Mouse (Mus musculus) MEL (cell line): Measurements from ENCODE around the gene Rtn3. TPM values are rescaled to one million over a fixed set of nuclear protein-coding genes. Genes with fewer than 3 reads are reported as not detected.

Experiments used
- DNase-seq: peaks from one replicate; pipeline ENCODE4 v3.0.0; 2011; ENCODE audit warnings: low read depth, low spot score
- H3K27ac ChIP-seq: 2 replicates; pipeline ENCODE4 v1.5.1; 2012; ENCODE audit warnings: low read depth, mild to moderate bottlenecking, control low read depth, low read length, moderate library complexity; ENCODE audit not compliant: control insufficient read depth
- H3K27me3 ChIP-seq, 2 experiments: fragments of 150-350 bp in 1 of 2; sonication (generic) in 1 of 2; 2 replicates each; pipeline ENCODE4 v1.6.1; 2012; ENCODE audit warnings: low read length in 2 of 2, mild to moderate bottlenecking in 2 of 2, improper control_type of control experiment in 1 of 2, moderate library complexity in 1 of 2; ENCODE audit not compliant: insufficient read depth in 2 of 2, control insufficient read depth in 1 of 2
- H3K36me3 ChIP-seq, 2 experiments: 2 replicates each; pipeline ENCODE4 v1.6.1; 2012 to 2014; ENCODE audit warnings: low read length in 2 of 2, improper control_type of control experiment in 1 of 2, inconsistent platforms in 1 of 2, mild to moderate bottlenecking in 1 of 2; ENCODE audit not compliant: insufficient read depth in 2 of 2, control insufficient read depth in 1 of 2
- H3K4me1 ChIP-seq, 2 experiments: fragments of 150-350 bp in 1 of 2; sonication (generic) in 1 of 2; 2 replicates each; pipeline ENCODE4 v1.6.1; 2012; ENCODE audit warnings: low read length in 2 of 2, improper control_type of control experiment in 1 of 2, mild to moderate bottlenecking in 1 of 2; ENCODE audit not compliant: insufficient read depth in 2 of 2, control insufficient read depth in 1 of 2
- H3K4me3 ChIP-seq, 2 experiments: fragments of 150-350 bp in 1 of 2; sonication (generic) in 1 of 2; 2 replicates each; pipeline ENCODE4 v1.5.1; 2012; ENCODE audit warnings: low read depth in 2 of 2, low read length in 2 of 2, mild to moderate bottlenecking in 2 of 2, moderate library complexity in 2 of 2, control low read depth in 1 of 2, improper control_type of control experiment in 1 of 2; ENCODE audit not compliant: control insufficient read depth in 1 of 2, insufficient read depth in 1 of 2
- H3K79me2 ChIP-seq: 2 replicates; pipeline ENCODE4 v1.6.1; 2012; ENCODE audit warnings: mild to moderate bottlenecking, low read length, moderate library complexity; ENCODE audit not compliant: control insufficient read depth, poor library complexity, insufficient read depth
- H3K9ac ChIP-seq: 2 replicates; pipeline ENCODE4 v1.6.1; 2012; ENCODE audit warnings: low read depth, mild to moderate bottlenecking, control low read depth, low read length, moderate library complexity; ENCODE audit not compliant: control insufficient read depth, poor library complexity, severe bottlenecking
- H3K9me3 ChIP-seq: fragments of 150-350 bp; sonication (generic); replicated peaks from 2 replicates; pipeline ENCODE4 v1.6.1; 2012; ENCODE audit warnings: mild to moderate bottlenecking, low read length, improper control_type of control experiment, moderate library complexity; ENCODE audit not compliant: insufficient read depth
- BHLHE40 ChIP-seq: IDR thresholded peaks from 2 replicates; pipeline ENCODE4 v1.6.1; 2012; ENCODE audit warnings: low read depth, mild to moderate bottlenecking, inconsistent platforms, low read length, improper control_type of control experiment, borderline replicate concordance
- CHD1 ChIP-seq: IDR thresholded peaks from 2 replicates; pipeline ENCODE4 v1.6.1; 2012; ENCODE audit warnings: low read depth, mild to moderate bottlenecking, inconsistent platforms, low read length, improper control_type of control experiment
- CHD2 ChIP-seq: IDR thresholded peaks from 2 replicates; pipeline ENCODE4 v1.6.1; 2011; ENCODE audit warnings: low read length, improper control_type of control experiment
- EP300 ChIP-seq, 2 experiments: IDR thresholded peaks; 2 replicates each; pipeline ENCODE4 v1.6.1; 2011; ENCODE audit warnings: improper control_type of control experiment in 2 of 2, low read length in 2 of 2, low read depth in 1 of 2, mild to moderate bottlenecking in 1 of 2
- ETS1 ChIP-seq: IDR thresholded peaks from 2 replicates; pipeline ENCODE4 v1.6.1; 2012; ENCODE audit warnings: low read depth, mild to moderate bottlenecking, inconsistent platforms, low read length, improper control_type of control experiment, moderate library complexity
- GABPA ChIP-seq: IDR thresholded peaks from 2 replicates; pipeline ENCODE4 v1.6.1; 2012; ENCODE audit warnings: low read depth, mild to moderate bottlenecking, inconsistent platforms, low read length, improper control_type of control experiment, moderate library complexity
- HCFC1 ChIP-seq: IDR thresholded peaks from 2 replicates; pipeline ENCODE4 v1.6.1; 2012; ENCODE audit warnings: low read depth, mild to moderate bottlenecking, inconsistent platforms, low read length, improper control_type of control experiment, moderate library complexity
- JUND ChIP-seq: IDR thresholded peaks from 2 replicates; pipeline ENCODE4 v1.6.1; 2011; ENCODE audit warnings: low read depth, mild to moderate bottlenecking, improper control_type of control experiment, low read length
- MAX ChIP-seq: IDR thresholded peaks from 2 replicates; pipeline ENCODE4 v1.6.1; 2011; ENCODE audit warnings: low read length, improper control_type of control experiment
- MAZ ChIP-seq: IDR thresholded peaks from 2 replicates; pipeline ENCODE4 v1.6.1; 2012; ENCODE audit warnings: low read depth, mild to moderate bottlenecking, inconsistent platforms, low read length, improper control_type of control experiment
- MXI1 ChIP-seq: IDR thresholded peaks from 2 replicates; pipeline ENCODE4 v1.6.1; 2011; ENCODE audit warnings: mild to moderate bottlenecking, low read depth, low read length, improper control_type of control experiment
- NELFE ChIP-seq: IDR thresholded peaks from 2 replicates; pipeline ENCODE4 v1.6.1; 2011; ENCODE audit warnings: low read depth, low read length, improper control_type of control experiment
- NRF1 ChIP-seq: IDR thresholded peaks from 2 replicates; pipeline ENCODE4 v1.6.1; 2014; ENCODE audit warnings: low read depth, mild to moderate bottlenecking, inconsistent platforms, low read length, improper control_type of control experiment, moderate library complexity; ENCODE audit not compliant: poor library complexity, insufficient read depth, severe bottlenecking
- POLR2A ChIP-seq, 2 experiments: IDR thresholded peaks; 2 replicates each; pipeline ENCODE4 v1.6.1; 2011 to 2012; ENCODE audit warnings: low read length in 2 of 2, mild to moderate bottlenecking in 2 of 2, control low read depth in 1 of 2, improper control_type of control experiment in 1 of 2, low read depth in 1 of 2, moderate library complexity in 1 of 2; ENCODE audit not compliant: control insufficient read depth in 1 of 2, insufficient read depth in 1 of 2, poor library complexity in 1 of 2
- POLR2AphosphoS2 ChIP-seq: IDR thresholded peaks from 2 replicates; pipeline ENCODE4 v1.6.1; 2011; ENCODE audit warnings: low read length, improper control_type of control experiment
- POLR2AphosphoS5 ChIP-seq: IDR thresholded peaks from 2 replicates; pipeline ENCODE4 v1.6.1; 2012; ENCODE audit warnings: low read depth, borderline replicate concordance, mild to moderate bottlenecking, inconsistent platforms, low read length, moderate library complexity, mixed read lengths
- RAD21 ChIP-seq: IDR thresholded peaks from 2 replicates; pipeline ENCODE4 v1.6.1; 2011; ENCODE audit warnings: mild to moderate bottlenecking, low read depth, low read length, improper control_type of control experiment
- SMC3 ChIP-seq: IDR thresholded peaks from 2 replicates; pipeline ENCODE4 v1.6.1; 2011; ENCODE audit warnings: low read depth, low read length, improper control_type of control experiment
- TBP ChIP-seq: IDR thresholded peaks from 2 replicates; pipeline ENCODE4 v1.8.0; 2011; ENCODE audit warnings: low read depth, low read length, improper control_type of control experiment
- TCF12 ChIP-seq: IDR thresholded peaks from 2 replicates; pipeline ENCODE4 v1.6.1; 2014; ENCODE audit warnings: low read depth, mild to moderate bottlenecking, inconsistent platforms, low read length, improper control_type of control experiment, moderate library complexity
- USF1 ChIP-seq: IDR thresholded peaks from 2 replicates; pipeline ENCODE4 v1.6.1; 2014; ENCODE audit warnings: low read depth, mild to moderate bottlenecking, inconsistent platforms, low read length, improper control_type of control experiment, moderate library complexity
- USF2 ChIP-seq, 2 experiments: IDR thresholded peaks; 2 replicates each; pipeline ENCODE4 v1.6.1; 2011 to 2012; ENCODE audit warnings: improper control_type of control experiment in 2 of 2, low read length in 2 of 2, borderline replicate concordance in 1 of 2, inconsistent platforms in 1 of 2, low read depth in 1 of 2, mild to moderate bottlenecking in 1 of 2; ENCODE audit not compliant: insufficient read depth in 1 of 2
- ZMIZ1 ChIP-seq: IDR thresholded peaks from 2 replicates; pipeline ENCODE4 v1.6.1; 2012; ENCODE audit warnings: low read depth, mild to moderate bottlenecking, inconsistent platforms, low read length, improper control_type of control experiment, moderate library complexity
- polyA plus RNA-seq, 2 experiments: library from polyadenylated mRNA; stranded (reverse) in 1 of 2; unstranded in 1 of 2; fragments of >175 nt in 1 of 2; fragments of >200 nt in 1 of 2; gene quantifications; 2 replicates each; pipeline versions ENCODE4 v1.2.1 to v1.2.4; 2012; ENCODE audit warnings: low replicate concordance in 2 of 2, low read depth in 1 of 2; ENCODE audit not compliant: insufficient read length in 2 of 2, insufficient read depth in 1 of 2, missing spikeins in 1 of 2
- total RNA-seq: library from RNA; depleted of rRNA; stranded (reverse); fragments of 300-350 nt; gene quantifications from 2 replicates; pipeline ENCODE4 v1.2.3, GENCODE M21; 2012

Rtn3 gene
- total and polyA plus RNA-seq, 3 experiments = 33.4 to 118 TPM; not detected in 1

- peak; percentile 95 for DNase-seq
- Histone ChIP-seq H3K4me1 (peaks cover 4 to 6% of the 10 kb centered on the region in 2 experiments), H3K27me3 (no peaks in the 10 kb centered on the region), H3K4me3 (peak within 1 kb of the TSS; percentile 90 to 97), H3K27ac (peak within 1 kb of the TSS; percentile 34), H3K36me3 (peaks cover 0 to 18% of the 10 kb centered on the region in 2 experiments; a peak in 2 of 4 replicates), H3K9me3 (no peaks in the 10 kb centered on the region), H3K79me2 (peaks cover 17% of the 10 kb centered on the region), H3K9ac (peak within 1 kb of the TSS; percentile 87)
- TF ChIP-seq CHD1 (no peak), NELFE (peak; percentile 82), GABPA (no peak), NRF1 (no peak), ETS1 (0 out of 2 replicates have a peak, but pooled peaks have one; percentile 6), BHLHE40 (peak; percentile 32; the same call in 1 of the 2 replicates), TCF12 (0 out of 2 replicates have a peak, but pooled peaks have one; percentile 37), JUND (no peak), TBP (peak; percentile 91), RAD21 (no peak), MAX (no peak), MXI1 (peak; percentile 49; the same call in 1 of the 2 replicates), SMC3 (no peak), POLR2AphosphoS2 (peak; percentile 62; the same call in 1 of the 2 replicates), HCFC1 (0 out of 2 replicates have a peak, but pooled peaks have one; percentile 28), USF1 (peak; percentile 90), POLR2AphosphoS5 (no peak), EP300 (IDR thresholded peaks at IDR 0.05; ENCODE audit: low read depth in 1 of 2, low read length in 2 of 2) (no peak), CHD2 (no peak), ZMIZ1 (peak; percentile 85), POLR2A (IDR thresholded peaks at IDR 0.05; ENCODE audit: control insufficient read depth in 1 of 2, insufficient read depth in 1 of 2, low read depth in 1 of 2, low read length in 2 of 2, poor library complexity in 1 of 2) (peak; percentile 74 to 87), MAZ (peak; percentile 19; the same call in 1 of the 2 replicates), USF2 (IDR thresholded peaks at IDR 0.05; ENCODE audit: borderline replicate concordance in 1 of 2, insufficient read depth in 1 of 2, low read depth in 1 of 2, low read length in 2 of 2) (0 out of 4 replicates have a peak, but pooled peaks of 1 of the 2 experiments have one; percentile 24)
Observed at GRCm38 (mm10) chr19:7382903-7383865, 99.9 kb downstream of the Rtn3 start, which contains the start of gene Spindoc. Spindoc (minus strand) TSS chr19:7382994.
